Mouse (Mus musculus) midbrain, embryonic 16.5 days (tissue): ENCODE measurements around the gene Apol7a. TPM values are rescaled to one million over a fixed set of nuclear protein-coding genes. Genes with fewer than 3 reads are reported as not detected.

Experiments used
- polyA plus RNA-seq: library from polyadenylated mRNA; unstranded; fragments of >200 nt; fragmentation: Nextera tagmentation; extraction: Ambion mirVana; gene quantifications from 2 replicates; pipeline ENCODE4 v1.2.1, GENCODE M21; 2015

Gene Apol7a
- polyA plus RNA-seq, 1 experiment from 2014 or later: not detected

Other genes starting within 250 kb of the Apol7a start
- 165 and 177 TPM in 2 replicates for gene Rbfox2, start 92.1 kb downstream of the Apol7a start, polyA plus RNA-seq
- not detected in 2 replicates for gene Apol9a, start 12.0 kb upstream of the Apol7a start, polyA plus RNA-seq
- not detected in 2 replicates for gene Apol7b, start 48.4 kb upstream of the Apol7a start, polyA plus RNA-seq
- not detected in 2 replicates for gene Apol10a, start 77.9 kb upstream of the Apol7a start, polyA plus RNA-seq
- not detected in 2 replicates for gene Apol11a, start 109.2 kb upstream of the Apol7a start, polyA plus RNA-seq
- not detected in 2 replicates for gene Apol7c, start 134.2 kb upstream of the Apol7a start, polyA plus RNA-seq
- gene 1700025B11Rik, start 162.8 kb upstream of the Apol7a start, polyA plus RNA-seq: not detected in 2 replicates
- gene Apol10b, start 197.0 kb upstream of the Apol7a start, polyA plus RNA-seq: 0.10 TPM in 1 of 2 replicates, not detected in the other
- gene Gm36245, start 200.1 kb upstream of the Apol7a start, polyA plus RNA-seq: not detected in 2 replicates
- gene Apol11b, start 244.2 kb upstream of the Apol7a start, polyA plus RNA-seq: not detected in 2 replicates